Mouse (Mus musculus) limb, embryonic 11.5 days (tissue): ENCODE data around the gene Mef2c. TPM values are rescaled to one million over a fixed set of nuclear protein-coding genes. Genes with fewer than 3 reads are reported as not detected.

Experiments used
- ATAC-seq: fragments of 200-750 bp; cut with Nextera tagmentation; 2 replicates; pipeline ENCODE4 v1.8.0; 2017; ENCODE audit warnings: low read depth; ENCODE audit not compliant: insufficient number of reproducible peaks, low FRiP score, low TSS enrichment
- DNase-seq: peaks from one replicate; pipeline ENCODE4 v3.0.0-alpha.2; 2015; ENCODE audit warnings: low spot score
- H3K27ac ChIP-seq: fragments of 300-500 bp; sonication (generic); replicated peaks from 2 replicates; pipeline ENCODE4 v1.5.1; 2014; ENCODE audit warnings: low read depth, mild to moderate bottlenecking, low read length
- H3K27me3 ChIP-seq: fragments of 300-500 bp; sonication (generic); 2 replicates; pipeline ENCODE4 v1.6.1; 2014; ENCODE audit warnings: mild to moderate bottlenecking, low read length, mixed read lengths; ENCODE audit not compliant: control insufficient read depth, insufficient read depth
- H3K36me3 ChIP-seq: fragments of 300-500 bp; sonication (generic); 2 replicates; pipeline ENCODE4 v1.6.1; 2014; ENCODE audit warnings: mild to moderate bottlenecking, low read length, moderate library complexity, mixed read lengths; ENCODE audit not compliant: control insufficient read depth, insufficient read depth
- H3K4me1 ChIP-seq: fragments of 300-500 bp; sonication (generic); 2 replicates; pipeline ENCODE4 v1.6.1; 2014; ENCODE audit warnings: low read length, mixed read lengths; ENCODE audit not compliant: control insufficient read depth, insufficient read depth
- H3K4me2 ChIP-seq: fragments of 300-500 bp; sonication (generic); 2 replicates; pipeline ENCODE4 v1.6.1; 2014; ENCODE audit warnings: low read depth, mild to moderate bottlenecking, moderate library complexity; ENCODE audit not compliant: severe bottlenecking
- H3K4me3 ChIP-seq: fragments of 300-500 bp; sonication (generic); 2 replicates; pipeline ENCODE4 v1.5.1; 2014; ENCODE audit warnings: low read depth, low read length
- H3K9ac ChIP-seq: fragments of 300-500 bp; sonication (generic); 2 replicates; pipeline ENCODE4 v1.6.1; 2014; ENCODE audit warnings: mild to moderate bottlenecking, low read length
- H3K9me3 ChIP-seq: fragments of 300-500 bp; sonication (generic); 2 replicates; pipeline ENCODE4 v1.6.1; 2016; ENCODE audit warnings: low read length; ENCODE audit not compliant: control insufficient read depth
- WGBS: fragments of 180-500 bp; shearing (Covaris S2); extraction: QIAGEN DNeasy Blood & Tissue Kit; methylation state at CpG from one replicate; pipeline ENCODE4 v1.1.7; 2014; 5-methylcytosine and 5-hydroxymethylcytosine counted together
- polyA plus RNA-seq: library from polyadenylated mRNA; unstranded; fragments of >200 nt; fragmentation: Nextera tagmentation; extraction: Ambion mirVana; gene quantifications from 2 replicates; pipeline ENCODE4 v1.2.1, GENCODE M21; 2014

Mef2c gene
- polyA plus RNA-seq, 1 experiment from 2014 or later = 27.8 TPM

DNA sequence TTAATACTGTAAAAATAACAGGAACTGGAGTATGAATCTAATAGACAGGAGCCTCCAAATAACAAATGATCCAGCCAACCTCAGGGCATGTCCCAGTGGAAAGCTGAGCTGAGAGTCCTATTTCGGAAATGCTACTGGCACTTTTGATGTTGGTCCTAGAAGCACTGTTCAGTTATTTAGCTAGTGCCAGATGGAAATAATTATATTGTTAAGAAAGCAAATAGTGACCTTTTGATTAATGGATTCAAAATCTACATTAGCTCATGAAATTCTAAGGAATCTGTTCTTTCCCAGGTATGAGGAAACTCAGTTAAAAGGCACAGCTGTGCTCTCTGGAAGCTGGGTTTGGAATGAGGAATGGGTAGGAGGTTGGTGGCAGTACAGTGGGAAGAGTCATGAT is 108.4 kb downstream of the Mef2c start:
- DNase-seq = no peak
- H3K36me3 ChIP-seq = no peaks in the 10 kb centered on the region
- no peak for ATAC-seq
- 40% methylated on average over 1 of the region's 1 CpGs for WGBS
- H3K4me1 ChIP-seq = no peaks in the 10 kb centered on the region
- no peaks in the 10 kb centered on the region for H3K9me3 ChIP-seq
- H3K9ac ChIP-seq = no peak overlapping the region
- no peak overlapping the region for H3K4me2 ChIP-seq
- no peak overlapping the region for H3K27ac ChIP-seq
- no peaks in the 10 kb centered on the region for H3K27me3 ChIP-seq
- no peak overlapping the region for H3K4me3 ChIP-seq

DNA sequence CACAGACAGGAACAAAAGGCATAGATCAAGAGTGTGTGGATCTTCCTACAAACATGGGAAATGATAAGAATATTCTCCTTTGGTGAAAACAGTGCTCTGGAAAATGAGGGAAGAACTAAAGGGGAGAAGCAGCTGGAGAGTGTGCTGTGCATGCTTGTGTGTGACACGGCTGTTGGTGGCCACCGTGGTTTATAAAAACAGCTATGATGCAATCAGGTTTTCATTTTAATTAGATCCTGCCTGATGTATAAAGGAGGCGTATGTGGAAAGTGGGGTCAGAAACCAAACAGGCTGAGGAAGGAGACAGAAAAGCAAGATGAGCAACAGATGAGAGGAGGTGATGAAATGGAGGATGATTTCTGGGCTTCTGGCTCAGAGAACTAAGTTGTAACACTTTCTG is 112.0 kb downstream of the Mef2c start:
- WGBS = 84% methylated on average over 3 of the region's 3 CpGs
- no peak overlapping the region for H3K4me2 ChIP-seq
- no peaks in the 10 kb centered on the region for H3K9me3 ChIP-seq
- H3K27ac ChIP-seq = no peak overlapping the region
- H3K9ac ChIP-seq = no peak overlapping the region
- H3K4me1 ChIP-seq = no peaks in the 10 kb centered on the region
- no peaks in the 10 kb centered on the region for H3K27me3 ChIP-seq
- DNase-seq (no peak), ATAC-seq (no peak)
- no peak overlapping the region for H3K4me3 ChIP-seq
- H3K36me3 ChIP-seq = no peaks in the 10 kb centered on the region

DNA sequence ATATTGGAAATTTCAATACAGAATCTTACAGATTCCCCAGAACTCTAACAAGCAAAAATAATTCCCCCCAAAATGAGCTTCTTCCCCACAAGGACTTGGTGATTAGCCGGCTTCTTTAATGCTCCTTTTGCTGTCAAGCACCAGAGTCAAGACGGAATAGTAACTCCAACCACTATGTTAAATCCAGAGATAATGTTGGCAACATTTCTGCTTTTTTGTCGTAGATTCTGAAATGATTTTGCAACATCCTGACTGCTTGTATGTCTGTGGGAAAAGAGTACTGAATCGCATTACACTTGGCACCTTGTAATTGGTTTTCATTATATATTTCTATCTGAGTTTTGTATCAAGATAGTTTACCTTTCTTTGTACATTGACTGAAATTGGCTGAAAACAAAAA is 120.8 kb downstream of the Mef2c start:
- 90% methylated on average over 4 of the region's 4 CpGs for WGBS
- ATAC-seq (no peak), DNase-seq (no peak)
- H3K27ac ChIP-seq = no peak overlapping the region
- H3K27me3 ChIP-seq = no peaks in the 10 kb centered on the region
- H3K9ac ChIP-seq = no peak overlapping the region
- no peaks in the 10 kb centered on the region for H3K4me1 ChIP-seq
- H3K4me3 ChIP-seq = no peak overlapping the region
- H3K9me3 ChIP-seq = no peaks in the 10 kb centered on the region
- no peaks in the 10 kb centered on the region for H3K36me3 ChIP-seq
- no peak overlapping the region for H3K4me2 ChIP-seq

DNA sequence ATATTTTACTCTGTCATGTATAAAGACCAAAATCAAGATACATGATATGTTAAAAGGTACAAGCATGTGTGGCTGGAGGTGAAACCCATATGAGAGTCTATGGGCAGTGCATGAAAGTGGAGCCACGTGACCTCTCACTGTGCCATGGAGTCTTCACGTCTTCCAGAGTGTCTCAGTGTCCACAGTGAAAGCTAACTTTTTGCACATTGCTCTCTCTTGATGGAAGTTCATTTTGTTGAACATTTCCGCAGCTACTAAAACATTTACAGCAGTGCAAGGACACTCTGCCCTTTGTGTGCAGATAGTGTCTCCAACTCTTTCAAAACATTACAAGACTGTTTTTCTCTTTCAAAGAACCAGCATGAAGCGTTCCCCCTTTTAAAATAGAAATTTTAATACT is 123.6 kb downstream of the Mef2c start:
- WGBS = 81% methylated on average over 4 of the region's 4 CpGs
- Histone ChIP-seq H3K4me3 (no peak overlapping the region), H3K27ac (no peak overlapping the region), H3K4me2 (no peak overlapping the region), H3K9me3 (no peaks in the 10 kb centered on the region), H3K27me3 (no peaks in the 10 kb centered on the region), H3K9ac (no peak overlapping the region), H3K4me1 (no peaks in the 10 kb centered on the region), H3K36me3 (no peaks in the 10 kb centered on the region)
- ATAC-seq = no peak
- DNase-seq = no peak

DNA sequence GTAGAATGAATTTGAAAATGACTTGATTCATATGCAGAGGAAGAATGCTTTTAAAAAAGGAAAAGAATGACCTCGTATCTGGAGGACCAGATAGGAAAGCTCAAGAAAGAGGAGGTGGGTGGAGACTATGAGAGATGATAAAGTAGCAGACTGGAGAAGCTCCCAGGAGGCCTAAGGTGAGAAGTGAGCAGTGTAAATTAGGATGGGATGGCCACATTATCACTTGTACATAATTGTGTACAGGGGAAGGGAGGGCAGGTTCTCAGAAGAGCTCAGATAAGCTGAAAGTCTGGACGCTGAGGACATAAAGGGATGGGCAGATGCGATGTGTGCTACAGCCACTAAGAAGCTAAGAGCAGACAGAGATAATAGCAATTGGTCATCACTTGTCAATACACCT is 124.3 kb downstream of the Mef2c start:
- ATAC-seq (no peak), DNase-seq (no peak)
- Histone ChIP-seq H3K9me3 (no peaks in the 10 kb centered on the region), H3K27ac (no peak overlapping the region), H3K4me2 (no peak overlapping the region), H3K36me3 (no peaks in the 10 kb centered on the region), H3K4me1 (no peaks in the 10 kb centered on the region), H3K9ac (no peak overlapping the region), H3K4me3 (no peak overlapping the region), H3K27me3 (no peaks in the 10 kb centered on the region)
- WGBS = 83% methylated on average over 3 of the region's 3 CpGs

DNA sequence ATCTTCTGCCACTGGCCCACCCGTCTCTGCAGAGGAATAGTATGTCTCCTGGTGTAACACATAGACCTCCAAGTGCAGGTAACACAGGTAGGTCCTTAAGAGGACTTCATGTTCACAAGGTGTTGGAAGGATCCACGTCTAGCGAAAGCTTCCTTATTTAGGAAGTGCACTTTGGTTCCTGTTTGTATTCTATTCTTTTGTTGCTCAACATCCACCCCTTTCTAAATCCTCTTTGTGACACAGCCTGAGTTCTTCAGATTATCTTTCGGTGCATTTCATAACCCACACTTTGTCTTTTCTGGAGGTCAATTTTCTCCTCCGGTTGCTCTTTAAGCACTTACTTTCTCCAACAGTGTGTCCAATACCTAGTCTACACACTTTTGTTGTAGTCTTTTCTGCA is 129.3 kb downstream of the Mef2c start:
- H3K27ac ChIP-seq = no peak overlapping the region
- no peaks in the 10 kb centered on the region for H3K36me3 ChIP-seq
- no peak for DNase-seq
- ATAC-seq = no peak
- H3K9ac ChIP-seq = no peak overlapping the region
- no peaks in the 10 kb centered on the region for H3K27me3 ChIP-seq
- H3K9me3 ChIP-seq = no peaks in the 10 kb centered on the region
- no peak overlapping the region for H3K4me3 ChIP-seq
- H3K4me2 ChIP-seq = no peak overlapping the region
- WGBS = 91% methylated on average over 5 of the region's 5 CpGs
- no peaks in the 10 kb centered on the region for H3K4me1 ChIP-seq

DNA sequence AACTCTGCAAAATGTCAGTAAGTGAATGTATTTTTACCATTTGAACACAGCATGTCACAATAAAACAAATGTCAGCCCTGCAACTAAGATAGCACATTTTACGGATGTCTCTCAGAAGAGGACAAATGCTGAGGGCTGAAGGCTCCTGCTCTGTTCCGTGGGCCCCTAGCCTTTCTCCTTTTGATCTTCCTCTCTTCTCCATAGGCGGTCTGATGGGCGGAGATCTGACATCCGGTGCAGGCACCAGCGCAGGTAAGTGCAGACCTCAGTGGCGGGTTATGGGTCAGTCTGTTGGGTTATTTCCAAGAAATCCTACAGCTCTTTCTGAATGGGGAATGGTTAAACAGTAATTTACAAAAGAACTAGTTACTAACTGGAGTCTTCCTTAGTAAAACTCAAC is 131.4 kb downstream of the Mef2c start:
- DNase-seq (no peak), ATAC-seq (no peak)
- no peak overlapping the region for H3K9ac ChIP-seq
- H3K4me3 ChIP-seq = no peak overlapping the region
- 20% methylated on average over 7 of the region's 7 CpGs for WGBS
- H3K4me1 ChIP-seq = no peaks in the 10 kb centered on the region
- H3K27ac ChIP-seq = no peak overlapping the region
- H3K27me3 ChIP-seq = no peaks in the 10 kb centered on the region
- no peaks in the 10 kb centered on the region for H3K9me3 ChIP-seq
- no peak overlapping the region for H3K4me2 ChIP-seq
- no peaks in the 10 kb centered on the region for H3K36me3 ChIP-seq

DNA sequence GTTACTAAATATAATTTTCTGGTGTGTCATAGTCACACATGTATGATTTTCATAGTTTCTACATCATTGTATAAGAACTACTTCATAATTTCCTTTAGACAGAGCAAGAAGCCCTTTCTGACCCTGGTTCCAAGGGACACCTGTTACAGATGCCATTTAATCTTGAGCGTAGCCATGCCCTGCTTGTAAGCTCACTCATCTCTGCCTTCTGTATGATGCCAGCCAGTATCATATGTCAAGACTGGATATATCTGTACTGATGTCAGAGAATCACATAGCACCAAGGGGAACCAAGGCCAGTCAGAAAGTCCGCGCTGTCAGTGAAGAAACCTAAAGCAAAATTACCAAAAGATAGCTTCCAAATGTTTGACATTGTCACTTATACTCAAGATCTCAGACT is 133.8 kb downstream of the Mef2c start:
- DNase-seq (no peak), ATAC-seq (no peak)
- H3K27ac ChIP-seq = no peak overlapping the region
- H3K27me3 ChIP-seq = no peaks in the 10 kb centered on the region
- H3K36me3 ChIP-seq = no peaks in the 10 kb centered on the region
- H3K4me1 ChIP-seq = no peaks in the 10 kb centered on the region
- H3K4me2 ChIP-seq = no peak overlapping the region
- no peak overlapping the region for H3K4me3 ChIP-seq
- no peaks in the 10 kb centered on the region for H3K9me3 ChIP-seq
- WGBS = 93% methylated on average over 3 of the region's 3 CpGs
- H3K9ac ChIP-seq = no peak overlapping the region

DNA sequence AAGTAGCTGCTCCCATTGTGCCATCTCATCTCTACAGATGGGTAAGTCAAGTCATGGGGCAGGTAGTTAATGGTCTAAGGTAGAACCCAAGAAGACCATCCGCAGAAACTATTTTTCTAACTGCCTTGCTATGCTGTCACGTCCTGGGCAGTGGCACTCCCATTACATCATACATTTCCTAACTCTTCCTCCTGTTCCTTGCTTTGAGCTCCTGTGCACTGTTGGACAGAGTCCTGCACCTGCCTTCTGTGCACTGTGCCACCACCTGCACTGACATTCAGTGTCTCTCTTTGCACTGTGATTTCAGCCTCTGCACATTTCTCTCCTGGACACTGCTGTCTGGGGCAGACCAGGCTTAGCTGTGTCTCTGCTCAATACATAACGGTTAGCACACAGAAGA is 134.9 kb downstream of the Mef2c start:
- Histone ChIP-seq H3K27ac (no peak overlapping the region), H3K4me2 (no peak overlapping the region), H3K9me3 (no peaks in the 10 kb centered on the region), H3K9ac (no peak overlapping the region), H3K36me3 (no peaks in the 10 kb centered on the region), H3K27me3 (no peaks in the 10 kb centered on the region), H3K4me1 (no peaks in the 10 kb centered on the region), H3K4me3 (no peak overlapping the region)
- 91% methylated on average over 3 of the region's 3 CpGs for WGBS
- ATAC-seq (no peak), DNase-seq (no peak)
